Mouse (Mus musculus): ENCODE results near the gene Trappc5. TPM values are rescaled to one million over a fixed set of nuclear protein-coding genes. Genes with fewer than 3 reads are reported as not detected.

Gene Trappc5
- polyA plus RNA-seq, 1 experiment from 2014 or later, result 45.3 TPM

- Histone ChIP-seq H3K4me3 (no peak overlapping the region), H3K27me3 (ENCODE audit: insufficient read depth, poor library complexity, severe bottlenecking) (no peaks in the 10 kb centered on the region), H3K9me3 (peaks cover 5% of the 10 kb centered on the region; the same call in 1 of the 2 replicates), H3K27ac (no peak overlapping the region), H3K36me3 (peaks cover 46% of the 10 kb centered on the region), H3K4me1 (replicated peaks) (peaks cover 18% of the 10 kb centered on the region)
- WGBS, result 95% methylated on average over 5 of the region's 5 CpGs
- no peak for DNase-seq (ENCODE audit: low spot score)
Measured at GRCm38 (mm10) chr8:3679656-3680055, 3.6 kb downstream of the Trappc5 start.

DNA sequence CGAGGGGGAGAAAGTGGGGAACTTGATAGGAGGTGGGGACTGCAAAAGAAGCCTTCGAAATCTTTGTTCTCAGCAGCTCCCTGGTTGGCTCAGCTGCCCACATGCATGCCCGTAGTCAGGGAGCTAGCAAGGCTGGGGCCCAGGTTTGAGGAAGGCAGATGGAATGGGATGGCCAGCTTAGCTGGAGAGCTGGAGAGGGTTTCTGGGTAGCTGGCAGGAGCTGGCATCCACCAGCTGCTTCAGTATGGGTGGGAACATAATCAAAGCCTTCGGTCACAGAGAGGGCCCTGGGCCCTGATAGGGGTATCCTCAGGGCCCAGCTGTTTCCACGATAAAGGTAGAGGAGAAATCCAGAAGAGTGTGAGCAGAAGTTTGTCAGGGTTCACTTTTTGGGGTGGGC, 6.3 kb downstream of the Trappc5 start:
- 95% methylated on average over 5 of the region's 5 CpGs for WGBS
- Histone ChIP-seq H3K27ac (no peak overlapping the region), H3K9me3 (peaks cover 5% of the 10 kb centered on the region; the same call in 1 of the 2 replicates), H3K4me1 (replicated peaks) (peaks cover 13% of the 10 kb centered on the region), H3K27me3 (ENCODE audit: insufficient read depth, poor library complexity, severe bottlenecking) (no peaks in the 10 kb centered on the region), H3K4me3 (no peak overlapping the region), H3K36me3 (peaks cover 46% of the 10 kb centered on the region)
- DNase-seq (ENCODE audit: low spot score), result no peak

GRCm38 (mm10) chr8:3683408-3684176, 7.5 kb downstream of the Trappc5 start:
- peaks cover 44% of the 10 kb centered on the region for H3K36me3 ChIP-seq
- H3K9me3 ChIP-seq, result peaks cover 5% of the 10 kb centered on the region; the same call in 1 of the 2 replicates
- no peak overlapping the region for H3K27ac ChIP-seq
- H3K4me3 ChIP-seq, result no peak overlapping the region
- H3K27me3 ChIP-seq (ENCODE audit: insufficient read depth, poor library complexity, severe bottlenecking), result no peaks in the 10 kb centered on the region
- H3K4me1 ChIP-seq (replicated peaks), result 0 out of 2 replicates have a peak, but pooled peaks cover 5% of the 10 kb centered on the region
- DNase-seq (ENCODE audit: low spot score), result no peak
- WGBS, result 81% methylated on average over 6 of the region's 6 CpGs

- H3K36me3 ChIP-seq, result peaks cover 34% of the 10 kb centered on the region
- no peak for DNase-seq (ENCODE audit: low spot score)
- H3K4me3 ChIP-seq, result no peak overlapping the region
- H3K27me3 ChIP-seq (ENCODE audit: insufficient read depth, poor library complexity, severe bottlenecking), result no peaks in the 10 kb centered on the region
- no peak overlapping the region for H3K27ac ChIP-seq
- no peaks in the 10 kb centered on the region; the same call in 1 of the 2 replicates for H3K9me3 ChIP-seq
- H3K4me1 ChIP-seq (replicated peaks), result no peaks in the 10 kb centered on the region
Measured at GRCm38 (mm10) chr8:3684530-3684929, 8.4 kb downstream of the Trappc5 start.

- DNase-seq (ENCODE audit: low spot score), result no peak
- WGBS, result 73% methylated on average over 5 of the region's 5 CpGs
- Histone ChIP-seq H3K9me3 (no peaks in the 10 kb centered on the region; the same call in 1 of the 2 replicates), H3K4me3 (no peak overlapping the region), H3K27me3 (ENCODE audit: insufficient read depth, poor library complexity, severe bottlenecking) (no peaks in the 10 kb centered on the region), H3K4me1 (replicated peaks) (no peaks in the 10 kb centered on the region), H3K27ac (no peak overlapping the region), H3K36me3 (peaks cover 25% of the 10 kb centered on the region)
Measured at GRCm38 (mm10) chr8:3685422-3685821, 9.3 kb downstream of the Trappc5 start.

DNA sequence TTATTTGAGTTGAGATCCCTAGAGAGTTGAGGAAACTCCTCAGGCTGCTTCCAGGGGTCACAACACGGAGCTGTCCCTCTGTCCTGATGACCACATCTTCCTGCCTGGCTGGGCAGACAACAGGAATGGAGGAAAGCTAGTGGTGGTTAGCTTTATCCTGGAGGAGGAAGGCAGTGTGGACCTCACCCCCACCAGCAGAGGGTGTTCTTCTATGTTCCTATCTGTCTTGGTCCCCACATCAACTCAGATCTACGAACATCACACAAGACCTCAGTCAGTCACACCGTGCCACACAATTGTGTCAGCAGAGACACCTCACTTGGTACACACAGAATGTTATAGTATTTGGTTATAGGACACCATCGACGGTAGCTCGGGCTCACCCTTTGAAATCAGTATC, 11.4 kb downstream of the Trappc5 start:
- Histone ChIP-seq H3K36me3 (peaks cover 5% of the 10 kb centered on the region), H3K9me3 (no peaks in the 10 kb centered on the region; the same call in 1 of the 2 replicates), H3K4me3 (no peak overlapping the region), H3K4me1 (replicated peaks) (no peaks in the 10 kb centered on the region), H3K27ac (no peak overlapping the region), H3K27me3 (ENCODE audit: insufficient read depth, poor library complexity, severe bottlenecking) (no peaks in the 10 kb centered on the region)
- 83% methylated on average over 6 of the region's 6 CpGs for WGBS
- DNase-seq (ENCODE audit: low spot score), result no peak

DNA sequence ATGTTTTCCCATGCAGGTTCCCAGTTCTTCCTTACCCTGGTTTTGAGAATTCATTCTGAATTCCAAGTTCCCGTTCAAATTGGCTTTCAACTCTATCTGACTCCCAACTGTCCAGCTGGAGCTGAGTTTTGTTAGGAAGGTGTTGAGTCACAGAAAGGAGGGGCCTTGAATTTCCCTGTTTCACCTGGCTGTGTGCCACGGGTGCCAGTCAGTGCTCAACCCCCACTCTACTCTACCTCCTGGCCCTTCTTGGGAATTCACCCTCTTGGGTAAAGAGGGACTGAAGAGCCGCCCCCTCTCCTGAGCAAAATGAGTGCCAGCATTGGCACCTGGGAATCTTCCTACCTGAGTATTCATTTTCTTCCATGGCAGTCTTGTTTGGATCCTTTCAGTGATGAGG, 14.7 kb downstream of the Trappc5 start:
- DNase-seq (ENCODE audit: low spot score), result no peak
- Histone ChIP-seq H3K27ac (no peak overlapping the region), H3K4me3 (no peak overlapping the region), H3K9me3 (no peaks in the 10 kb centered on the region; the same call in 1 of the 2 replicates), H3K36me3 (no peaks in the 10 kb centered on the region), H3K4me1 (replicated peaks) (no peaks in the 10 kb centered on the region), H3K27me3 (ENCODE audit: insufficient read depth, poor library complexity, severe bottlenecking) (no peaks in the 10 kb centered on the region)
- WGBS, result 81% methylated on average over 3 of the region's 3 CpGs

DNA sequence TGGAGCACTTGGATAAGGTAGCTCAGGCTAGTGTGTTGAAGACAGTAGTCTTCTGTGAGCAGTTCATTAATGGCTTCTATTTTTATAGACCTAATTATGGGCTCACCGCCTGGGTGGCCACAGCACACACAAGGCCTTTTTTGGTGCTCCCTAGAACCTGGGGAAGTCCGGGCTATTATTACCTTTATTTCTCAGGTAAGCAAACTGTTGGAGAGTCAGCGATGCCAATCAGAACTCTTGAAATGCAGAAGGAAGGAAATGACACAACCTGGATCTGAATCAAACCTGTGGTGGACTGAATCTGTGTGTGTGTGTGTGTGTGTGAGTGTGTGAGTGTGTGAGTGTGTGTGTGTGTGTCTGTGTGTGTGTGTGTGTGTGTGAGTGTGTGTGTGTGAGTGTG, 18.0 kb downstream of the Trappc5 start, which contains the start of gene Fcer2a:
TSS of gene Fcer2a (minus strand) at position 55 of the 400 bp plus-strand sequence.
- Histone ChIP-seq H3K4me1 (replicated peaks) (no peaks in the 10 kb centered on the region), H3K27ac (no peak within 1 kb of the TSS), H3K27me3 (ENCODE audit: insufficient read depth, poor library complexity, severe bottlenecking) (no peaks in the 10 kb centered on the region), H3K9me3 (peaks cover 1% of the 10 kb centered on the region; the same call in 1 of the 2 replicates), H3K4me3 (no peak within 1 kb of the TSS), H3K36me3 (no peaks in the 10 kb centered on the region)
- 87% methylated on average over 3 of the region's 3 CpGs for WGBS
- no peak for DNase-seq (ENCODE audit: low spot score)

DNA sequence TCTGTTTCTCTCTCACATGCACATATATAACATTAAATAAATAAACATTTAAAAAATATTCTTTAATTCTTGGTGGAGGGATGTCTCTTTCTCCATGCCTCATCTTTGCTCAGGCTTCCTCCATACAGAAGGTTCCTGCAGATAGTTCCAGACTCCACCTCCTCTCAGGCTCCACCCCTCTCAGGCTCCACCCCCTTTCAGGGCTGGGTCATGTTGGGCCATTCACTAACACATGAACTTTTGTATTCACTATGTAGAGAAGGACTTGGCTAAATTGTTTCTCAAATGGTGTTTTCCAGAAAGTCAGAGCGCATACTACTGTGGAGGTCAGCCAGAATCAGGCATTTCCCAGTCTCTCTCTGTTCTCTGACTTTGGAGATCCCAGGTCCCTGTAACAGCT, 25.4 kb downstream of the Trappc5 start:
- no peaks in the 10 kb centered on the region for H3K27me3 ChIP-seq (ENCODE audit: insufficient read depth, poor library complexity, severe bottlenecking)
- WGBS, result 87% methylated on average over 1 of the region's 1 CpGs
- no peaks in the 10 kb centered on the region for H3K4me1 ChIP-seq (replicated peaks)
- DNase-seq (ENCODE audit: low spot score), result no peak
- no peak overlapping the region for H3K27ac ChIP-seq
- H3K9me3 ChIP-seq, result peaks cover 5% of the 10 kb centered on the region; the same call in 1 of the 2 replicates
- no peak overlapping the region for H3K4me3 ChIP-seq
- no peaks in the 10 kb centered on the region for H3K36me3 ChIP-seq

DNA sequence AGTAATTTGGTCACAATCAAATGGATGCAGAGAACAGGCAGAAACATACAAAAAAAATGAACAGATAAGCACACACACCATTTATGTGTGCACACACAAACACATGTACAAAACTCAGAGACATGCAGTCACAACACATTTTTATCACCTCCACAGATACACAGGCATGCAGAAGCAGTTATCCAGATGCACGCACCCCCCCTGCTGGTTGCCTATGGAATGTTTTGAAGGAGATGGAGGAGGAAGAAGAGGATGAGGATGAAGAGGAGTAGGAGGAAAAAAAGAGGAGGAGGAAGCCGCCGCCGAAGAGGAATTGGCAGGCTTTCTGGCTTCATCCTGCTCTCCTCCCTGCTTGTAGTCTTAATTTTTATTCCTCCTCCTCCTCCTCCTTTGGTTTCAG, 29.6 kb downstream of the Trappc5 start:
- Histone ChIP-seq H3K4me3 (no peak overlapping the region), H3K4me1 (replicated peaks) (no peaks in the 10 kb centered on the region), H3K9me3 (no peaks in the 10 kb centered on the region), H3K27ac (no peak overlapping the region), H3K27me3 (ENCODE audit: insufficient read depth, poor library complexity, severe bottlenecking) (no peaks in the 10 kb centered on the region), H3K36me3 (no peaks in the 10 kb centered on the region)
- WGBS, result 52% methylated on average over 4 of the region's 4 CpGs
- DNase-seq (ENCODE audit: low spot score), result peak; percentile 10

DNA sequence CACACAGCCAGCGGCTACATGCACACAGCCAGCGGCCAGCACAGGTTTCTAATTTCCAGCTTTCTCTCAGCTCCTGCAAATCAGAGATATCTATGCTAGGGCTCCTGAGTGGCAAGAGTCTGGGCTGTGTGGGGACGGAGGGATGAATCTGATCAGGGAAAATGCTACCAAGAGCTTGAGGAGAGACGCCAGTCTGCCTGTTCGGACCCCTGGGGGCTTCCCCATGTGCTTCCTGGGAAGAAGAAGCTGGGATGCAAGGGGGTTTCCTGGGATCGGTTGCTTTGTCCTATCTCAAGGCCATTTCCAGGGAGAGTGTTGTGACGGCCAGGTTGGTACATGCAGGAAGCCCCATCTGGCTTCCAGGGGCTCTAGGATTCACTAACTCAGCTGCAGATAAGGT, 31.5 kb downstream of the Trappc5 start:
- no peaks in the 10 kb centered on the region for H3K9me3 ChIP-seq
- H3K27ac ChIP-seq, result no peak overlapping the region
- no peaks in the 10 kb centered on the region for H3K36me3 ChIP-seq
- DNase-seq (ENCODE audit: low spot score), result no peak
- no peak overlapping the region for H3K4me3 ChIP-seq
- no peaks in the 10 kb centered on the region for H3K4me1 ChIP-seq (replicated peaks)
- WGBS, result 66% methylated on average over 7 of the region's 7 CpGs
- no peaks in the 10 kb centered on the region for H3K27me3 ChIP-seq (ENCODE audit: insufficient read depth, poor library complexity, severe bottlenecking)

- Histone ChIP-seq H3K4me3 (no peak overlapping the region), H3K4me1 (replicated peaks) (no peaks in the 10 kb centered on the region), H3K9me3 (no peaks in the 10 kb centered on the region), H3K36me3 (no peaks in the 10 kb centered on the region), H3K27me3 (ENCODE audit: insufficient read depth, poor library complexity, severe bottlenecking) (no peaks in the 10 kb centered on the region), H3K27ac (no peak overlapping the region)
- no peak for DNase-seq (ENCODE audit: low spot score)
- WGBS, result 88% methylated on average over 3 of the region's 3 CpGs
Measured at GRCm38 (mm10) chr8:3710312-3710711, 34.2 kb downstream of the Trappc5 start.

- Histone ChIP-seq H3K36me3 (no peaks in the 10 kb centered on the region), H3K4me3 (no peak overlapping the region), H3K4me1 (replicated peaks) (no peaks in the 10 kb centered on the region), H3K27ac (no peak overlapping the region), H3K9me3 (no peaks in the 10 kb centered on the region), H3K27me3 (ENCODE audit: insufficient read depth, poor library complexity, severe bottlenecking) (no peaks in the 10 kb centered on the region)
- no peak for DNase-seq (ENCODE audit: low spot score)
- WGBS, result 65% methylated on average over 2 of the region's 2 CpGs
Measured at GRCm38 (mm10) chr8:3711646-3712045, 35.5 kb downstream of the Trappc5 start.
